Mouse (Mus musculus) CH12.LX (cell line): ENCODE results near the gene Fbln7. TPM values are rescaled to one million over a fixed set of nuclear protein-coding genes. Genes with fewer than 3 reads are reported as not detected.

Experiments used
- DNase-seq: peaks from one replicate; pipeline ENCODE4 v3.0.0-alpha.2; 2013; ENCODE audit errors: extremely low read depth
- H3K27ac ChIP-seq: 2 replicates; pipeline ENCODE4 v1.5.1; 2012; ENCODE audit warnings: low read depth, mild to moderate bottlenecking, control low read depth, moderate library complexity; ENCODE audit not compliant: insufficient read depth
- H3K27me3 ChIP-seq: replicated peaks from 2 replicates; pipeline ENCODE3; 2012; ENCODE audit warnings: inconsistent platforms
- H3K36me3 ChIP-seq, 2 experiments: replicated peaks in 1 of 2; 2 replicates each; pipeline versions ENCODE3 to v1.6.1; 2012; ENCODE audit warnings: inconsistent platforms in 1 of 2, low read length in 1 of 2, mild to moderate bottlenecking in 1 of 2, mixed read lengths in 1 of 2, moderate library complexity in 1 of 2; ENCODE audit not compliant: control insufficient read depth in 1 of 2, insufficient read depth in 1 of 2
- H3K4me1 ChIP-seq, 2 experiments: 2 replicates each; pipeline ENCODE4 v1.6.1; 2012; ENCODE audit warnings: inconsistent platforms in 1 of 2, moderate library complexity in 1 of 2; ENCODE audit not compliant: insufficient read depth in 2 of 2, control insufficient read depth in 1 of 2
- H3K4me2 ChIP-seq: 2 replicates; pipeline ENCODE4 v1.6.1; 2012; ENCODE audit warnings: low read depth, mild to moderate bottlenecking, control low read depth; ENCODE audit not compliant: poor library complexity, insufficient read depth, severe bottlenecking
- H3K4me3 ChIP-seq, 3 experiments: fragments of 150-350 bp in 1 of 3; sonication (generic) in 1 of 3; replicated peaks in 1 of 3; 2 replicates each; pipeline versions ENCODE3 to v1.5.1; 2011 to 2012; ENCODE audit warnings: low read depth in 2 of 3, low read length in 2 of 3, mild to moderate bottlenecking in 2 of 3, moderate library complexity in 2 of 3, control low read depth in 1 of 3, improper control_type of control experiment in 1 of 3, inconsistent platforms in 1 of 3, mixed read lengths in 1 of 3; ENCODE audit not compliant: poor library complexity in 1 of 3
- H3K79me2 ChIP-seq: replicated peaks from 2 replicates; pipeline ENCODE4 v1.6.1; 2012; ENCODE audit warnings: mild to moderate bottlenecking, moderate library complexity; ENCODE audit not compliant: control insufficient read depth, poor library complexity, insufficient read depth, severe bottlenecking; ENCODE audit errors: extremely low read depth
- H3K9ac ChIP-seq: 2 replicates; pipeline ENCODE4 v1.6.1; 2012; ENCODE audit warnings: low read depth, mild to moderate bottlenecking, control low read depth, moderate library complexity; ENCODE audit not compliant: insufficient read depth
- H3K9me3 ChIP-seq: replicated peaks from 2 replicates; pipeline ENCODE3; 2012; ENCODE audit warnings: low read length, inconsistent platforms, mixed read lengths
- CHD2 ChIP-seq: IDR thresholded peaks from 2 replicates; pipeline ENCODE4 v1.6.1; 2011; ENCODE audit warnings: low read length, improper control_type of control experiment
- E2F4 ChIP-seq: IDR thresholded peaks from 2 replicates; pipeline ENCODE4 v1.6.1; 2011; ENCODE audit warnings: low read depth, low read length, improper control_type of control experiment; ENCODE audit not compliant: insufficient replicate concordance
- IRF4 ChIP-seq: IDR thresholded peaks from 2 replicates; pipeline ENCODE4 v1.6.1; 2014; ENCODE audit warnings: low read depth, mild to moderate bottlenecking, inconsistent platforms, low read length, improper control_type of control experiment
- MEF2A ChIP-seq: IDR thresholded peaks from 2 replicates; pipeline ENCODE4 v1.6.1; 2014; ENCODE audit warnings: low read depth, mild to moderate bottlenecking, inconsistent platforms, low read length, improper control_type of control experiment, borderline replicate concordance
- MXI1 ChIP-seq: IDR thresholded peaks from 2 replicates; pipeline ENCODE4 v1.6.1; 2011; ENCODE audit warnings: mild to moderate bottlenecking, low read depth, low read length, improper control_type of control experiment
- MYC ChIP-seq: IDR thresholded peaks from 2 replicates; pipeline ENCODE4 v1.6.1; 2011; ENCODE audit warnings: low read depth, mild to moderate bottlenecking, improper control_type of control experiment, low read length
- PAX5 ChIP-seq: IDR thresholded peaks from 2 replicates; pipeline ENCODE4 v1.6.1; 2012; ENCODE audit warnings: low read length, inconsistent platforms, mixed read lengths
- POLR2AphosphoS2 ChIP-seq: IDR thresholded peaks from 2 replicates; pipeline ENCODE4 v1.6.1; 2011; ENCODE audit warnings: low read depth, low read length, improper control_type of control experiment
- RCOR1 ChIP-seq: conservative IDR thresholded peaks from 2 replicates; pipeline ENCODE4 v1.6.1; 2012; ENCODE audit warnings: low read depth, mild to moderate bottlenecking, inconsistent platforms, low read length, improper control_type of control experiment
- SIN3A ChIP-seq: IDR thresholded peaks from 2 replicates; pipeline ENCODE4 v1.6.1; 2012; ENCODE audit warnings: low read length, improper control_type of control experiment, inconsistent platforms
- SMC3 ChIP-seq: IDR thresholded peaks from 2 replicates; pipeline ENCODE4 v1.6.1; 2011; ENCODE audit warnings: low read depth, low read length, improper control_type of control experiment
- TBP ChIP-seq: conservative IDR thresholded peaks from 2 replicates; pipeline ENCODE4 v1.6.1; 2011; ENCODE audit warnings: low read depth, low read length, improper control_type of control experiment
- TCF12 ChIP-seq: IDR thresholded peaks from 2 replicates; pipeline ENCODE4 v1.6.1; 2014; ENCODE audit warnings: low read depth, mild to moderate bottlenecking, inconsistent platforms, low read length, improper control_type of control experiment
- UBTF ChIP-seq: IDR thresholded peaks from 2 replicates; pipeline ENCODE4 v1.6.1; 2012; ENCODE audit warnings: low read depth, mild to moderate bottlenecking, inconsistent platforms, low read length, improper control_type of control experiment, moderate library complexity
- USF1 ChIP-seq: IDR thresholded peaks from 2 replicates; pipeline ENCODE4 v1.6.1; 2014; ENCODE audit warnings: low read depth, mild to moderate bottlenecking, inconsistent platforms, low read length, improper control_type of control experiment
- ZC3H11A ChIP-seq: IDR thresholded peaks from 2 replicates; pipeline ENCODE4 v1.6.1; 2012; ENCODE audit warnings: low read depth, mild to moderate bottlenecking, inconsistent platforms, low read length, improper control_type of control experiment
- ZMIZ1 ChIP-seq: IDR thresholded peaks from 2 replicates; pipeline ENCODE4 v1.6.1; 2012; ENCODE audit warnings: low read depth, mild to moderate bottlenecking, inconsistent platforms, low read length, improper control_type of control experiment
- dilution Hi-C: fragments of 300-500 bp; cut with MboI; formaldehyde crosslinking; loops from 2 replicates; pipeline ENCODE4 v1.14.3; 2020; ENCODE audit warnings: low sequenced_read_pairs; ENCODE audit not compliant: extremely low pct_unique_long_range_greater_than_20kb, extremely low pct_ligation_motif_present
- in situ Hi-C: fragments of 300-500 bp; cut with MboI; formaldehyde crosslinking; loops from 3 replicates; pipeline ENCODE4 v1.14.3; 2019; ENCODE audit warnings: low sequenced_read_pairs, low pct_ligation_motif_present, low pct_unique_long_range_greater_than_20kb, mixed read lengths
- polyA plus RNA-seq: library from polyadenylated mRNA; unstranded; fragments of >175 nt; gene quantifications from 2 replicates; pipeline ENCODE4 v1.2.1, GENCODE M21; 2012; ENCODE audit warnings: low read depth; ENCODE audit not compliant: insufficient read length
- total RNA-seq, 2 experiments: library from RNA; depleted of rRNA; stranded (reverse); fragments of 300-350 nt in 1 of 2; fragments of >200 nt in 1 of 2; gene quantifications; 2 replicates each; pipeline ENCODE4 v1.2.3; 2012 to 2014

Fbln7 gene
- total and polyA plus RNA-seq, 3 experiments: not detected

DNA sequence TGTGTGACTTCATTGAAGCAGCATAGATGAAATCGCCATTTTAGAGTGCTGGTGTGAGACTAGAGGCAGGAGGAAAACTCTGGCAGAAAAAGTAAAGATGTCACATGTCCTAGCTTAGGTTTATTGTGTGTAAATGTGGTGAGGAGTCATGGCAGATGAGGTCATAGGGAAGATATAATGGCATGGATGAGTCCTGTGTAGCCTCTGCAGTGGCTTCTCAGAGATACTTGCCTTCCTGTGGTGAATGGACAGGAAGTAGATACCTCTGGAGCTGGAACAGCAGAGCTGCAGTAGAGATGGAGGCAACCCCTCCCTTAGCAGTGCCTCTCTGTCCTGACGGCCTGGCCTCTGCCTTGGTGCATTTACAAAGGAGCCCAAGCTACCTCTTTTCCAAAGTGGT is 23.3 kb upstream of the Fbln7 start:
- H3K4me1 ChIP-seq: no peaks in the 10 kb centered on the region
- no peak overlapping the region for H3K9ac ChIP-seq
- no peaks in the 10 kb centered on the region for H3K27me3 ChIP-seq
- peaks cover 14 to 59% of the 10 kb centered on the region in 2 experiments for H3K36me3 ChIP-seq
- in situ Hi-C loops (no loop called here), dilution Hi-C loops (no loop called here)
- H3K27ac ChIP-seq: no peak overlapping the region
- H3K79me2 ChIP-seq: no peaks in the 10 kb centered on the region
- no peak overlapping the region for H3K4me3 ChIP-seq
- no peak for DNase-seq
- TF ChIP-seq PAX5 (no peak), IRF4 (no peak), TCF12 (no peak), MEF2A (no peak), TBP (no peak), ZMIZ1 (no peak), RCOR1 (no peak), MXI1 (no peak), USF1 (no peak), CHD2 (no peak), SMC3 (no peak), POLR2AphosphoS2 (no peak), SIN3A (no peak), ZC3H11A (no peak), MYC (no peak), UBTF (no peak)
- H3K9me3 ChIP-seq: no peaks in the 10 kb centered on the region
- no peak overlapping the region for H3K4me2 ChIP-seq

DNA sequence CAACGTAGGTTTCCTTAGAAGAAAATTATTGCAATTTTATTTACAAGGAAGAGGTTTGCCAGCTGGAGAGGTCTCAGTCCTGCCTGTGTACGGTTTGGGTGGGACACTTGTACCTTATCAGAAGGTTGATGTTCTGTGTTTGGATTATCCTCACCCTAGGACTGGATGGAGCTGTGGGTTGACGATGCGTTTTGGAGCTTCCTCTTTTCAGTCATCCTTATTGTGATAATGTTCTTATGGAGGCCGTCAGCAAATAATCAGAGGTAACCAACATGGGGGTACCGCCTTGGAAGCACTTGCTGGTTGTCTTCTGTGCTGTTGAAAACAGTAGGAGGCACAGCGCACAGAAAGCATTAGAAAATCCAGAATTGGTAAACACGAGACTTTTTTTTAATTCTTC is 20.3 kb upstream of the Fbln7 start:
- no peak overlapping the region for H3K4me3 ChIP-seq
- in situ Hi-C loops: no loop called here
- no peak for TF ChIP-seq SIN3A
- TF ChIP-seq UBTF: no peak
- no peak for TF ChIP-seq CHD2
- no peak for TF ChIP-seq TBP
- TF ChIP-seq E2F4: no peak
- TF ChIP-seq USF1: no peak
- H3K4me1 ChIP-seq: no peaks in the 10 kb centered on the region
- no peaks in the 10 kb centered on the region for H3K27me3 ChIP-seq
- H3K9me3 ChIP-seq: no peaks in the 10 kb centered on the region
- H3K36me3 ChIP-seq: peaks cover 12 to 60% of the 10 kb centered on the region in 2 experiments
- no peak overlapping the region for H3K9ac ChIP-seq
- no peak overlapping the region for H3K4me2 ChIP-seq
- DNase-seq: no peak
- dilution Hi-C loops: no loop called here
- H3K27ac ChIP-seq: no peak overlapping the region
- no peaks in the 10 kb centered on the region for H3K79me2 ChIP-seq
